Mouse (Mus musculus): Measurements from ENCODE around the gene Paqr5. TPM values are rescaled to one million over a fixed set of nuclear protein-coding genes. Genes with fewer than 3 reads are reported as not detected.

Gene Paqr5
- polyA plus RNA-seq, 1 experiment from 2014 or later, result 0.24 TPM

- H3K9ac ChIP-seq (replicated peaks), result no peak overlapping the region
- peaks cover 21% of the 10 kb centered on the region for H3K4me1 ChIP-seq
- peak overlapping the region; percentile 92; the same call in 1 of the 2 replicates for H3K4me3 ChIP-seq (replicated peaks)
- H3K4me2 ChIP-seq, result peak overlapping the region; percentile 85
- peaks cover 23% of the 10 kb centered on the region for H3K36me3 ChIP-seq
- H3K27me3 ChIP-seq (replicated peaks), result no peaks in the 10 kb centered on the region
- H3K27ac ChIP-seq (replicated peaks), result peak overlapping the region; percentile 91; the same call in 1 of the 2 replicates
- no peak for ATAC-seq (ENCODE audit: low FRiP score)
- WGBS, result 60% methylated on average over 4 of the region's 4 CpGs
- no peaks in the 10 kb centered on the region for H3K9me3 ChIP-seq (replicated peaks)
Observed at GRCm38 (mm10) chr9:61915393-61916005, 111.2 kb downstream of the Paqr5 start.

DNA sequence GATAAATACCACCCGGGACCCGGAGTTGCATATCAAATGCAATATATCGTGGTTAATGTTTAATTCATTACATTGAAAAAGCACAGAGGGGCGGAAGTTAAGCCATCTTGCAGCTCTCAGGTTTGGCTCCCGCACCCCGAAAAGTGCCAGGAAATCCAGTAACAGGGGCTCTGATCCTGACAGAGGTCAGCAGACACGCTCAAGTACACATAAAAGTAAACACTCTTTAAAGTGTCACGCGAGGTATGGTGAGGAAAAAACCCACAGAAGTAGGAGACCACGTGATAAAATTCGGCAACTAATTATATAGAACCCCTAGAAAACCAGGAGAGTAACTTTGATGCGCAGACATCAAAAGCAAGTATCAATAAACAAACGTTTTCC is 111.7 kb downstream of the Paqr5 start:
- peak overlapping the region; percentile 85 for H3K4me2 ChIP-seq
- peak; percentile 17; the same call in 1 of the 2 replicates for ATAC-seq (ENCODE audit: low FRiP score)

DNA sequence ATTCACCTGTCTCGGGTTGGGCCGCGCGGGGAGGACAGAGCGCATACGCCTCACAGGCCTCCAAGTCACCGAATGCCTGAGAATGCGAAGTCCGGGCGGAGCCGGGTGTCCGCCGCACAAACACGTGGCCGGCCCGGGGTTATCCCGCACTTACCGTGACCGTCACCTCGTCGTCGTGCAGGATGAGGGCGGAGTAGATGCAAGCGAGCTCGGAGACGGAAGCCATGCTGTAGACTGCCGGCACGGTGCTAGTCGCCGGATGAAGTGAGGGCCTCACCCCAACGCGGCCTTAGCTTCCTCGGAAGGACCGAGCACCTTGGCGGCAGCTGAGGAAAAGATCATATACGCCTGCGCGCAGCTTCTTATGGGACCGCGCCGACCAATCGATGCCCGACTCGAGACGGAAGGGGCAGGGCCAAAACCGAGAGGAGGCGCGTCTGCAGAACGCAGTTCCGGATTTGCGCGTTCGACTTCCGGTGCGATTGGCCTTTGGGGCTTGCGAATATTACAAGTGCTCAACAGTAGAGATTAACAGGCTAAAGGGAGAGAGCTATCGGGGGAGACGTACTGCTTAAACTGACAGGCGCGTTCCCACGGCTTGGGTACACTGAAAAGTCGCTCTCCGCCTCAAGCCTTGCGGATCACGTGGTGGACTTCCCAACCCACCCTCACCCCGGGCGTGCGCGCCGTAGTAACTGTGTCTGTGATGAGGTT is 112.3 kb downstream of the Paqr5 start, which contains the start of gene Rplp1:
Gene Rplp1, minus strand, starts transcription at position 340 of the 714 bp plus-strand sequence.
- Histone ChIP-seq H3K4me2 (peak within 1 kb of the TSS; percentile 85), H3K9ac (replicated peaks) (peak within 1 kb of the TSS; percentile 90), H3K4me1 (peaks cover 21% of the 10 kb centered on the region), H3K36me3 (peaks cover 23% of the 10 kb centered on the region), H3K27ac (replicated peaks) (peak within 1 kb of the TSS; percentile 91), H3K4me3 (replicated peaks) (peak within 1 kb of the TSS; percentile 92), H3K9me3 (replicated peaks) (no peaks in the 10 kb centered on the region), H3K27me3 (replicated peaks) (no peaks in the 10 kb centered on the region)
- peak; percentile 97 for ATAC-seq (ENCODE audit: low FRiP score)
- WGBS, result under 1% methylated on average over 70 of the region's 70 CpGs

More for the DNA sequence above, 111.7 kb downstream of the Paqr5 start:
- Histone ChIP-seq H3K4me3 (replicated peaks) (peak overlapping the region; percentile 92), H3K27me3 (replicated peaks) (no peaks in the 10 kb centered on the region), H3K36me3 (peaks cover 23% of the 10 kb centered on the region), H3K9ac (replicated peaks) (peak overlapping the region; percentile 60), H3K9me3 (replicated peaks) (no peaks in the 10 kb centered on the region), H3K27ac (replicated peaks) (peak overlapping the region; percentile 91), H3K4me1 (peaks cover 21% of the 10 kb centered on the region)
- WGBS, result 3% methylated on average over 13 of the region's 13 CpGs

DNA sequence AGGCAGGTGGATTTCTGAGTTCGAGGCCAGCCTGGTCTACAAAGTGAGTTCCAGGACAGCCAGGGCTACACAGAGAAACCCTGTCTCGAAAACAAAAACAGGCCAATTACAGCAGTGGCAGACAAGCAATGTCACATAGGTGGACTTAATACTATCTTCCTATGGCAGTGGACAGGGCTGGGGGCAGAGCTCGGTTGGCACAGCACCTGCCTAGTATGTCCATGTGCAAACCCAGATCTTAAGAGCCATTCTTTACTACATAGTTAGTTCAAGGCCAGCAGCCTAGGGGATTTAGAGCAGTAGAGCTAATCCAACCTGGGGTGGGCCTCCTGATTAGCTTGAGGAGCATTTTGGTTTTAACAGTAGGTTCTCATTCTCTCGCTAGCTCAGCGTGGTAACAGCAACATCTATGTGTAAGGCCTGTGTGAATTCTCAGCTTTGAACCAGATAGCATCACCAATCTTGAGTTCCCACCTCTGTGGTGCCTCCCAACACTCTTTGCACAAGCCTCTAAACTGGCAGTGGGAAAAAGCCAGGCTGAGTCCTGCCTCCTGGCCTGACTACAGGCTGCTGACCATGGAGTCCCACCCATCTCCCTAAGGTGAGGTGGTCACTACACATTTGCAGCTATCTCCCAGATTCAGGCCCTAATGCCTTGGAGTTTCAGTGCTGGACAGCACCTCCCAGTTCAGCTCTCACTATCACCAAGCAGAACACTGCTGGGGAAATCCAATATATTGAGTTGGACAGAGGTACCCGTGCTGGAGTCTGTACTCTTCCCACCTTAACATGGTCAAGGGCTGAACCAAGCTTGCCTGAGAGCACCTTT is 115.1 kb downstream of the Paqr5 start:
- no peaks in the 10 kb centered on the region for H3K27me3 ChIP-seq (replicated peaks)
- H3K9me3 ChIP-seq (replicated peaks), result no peaks in the 10 kb centered on the region
- peaks cover 21% of the 10 kb centered on the region for H3K4me1 ChIP-seq
- no peak overlapping the region for H3K4me3 ChIP-seq (replicated peaks)
- WGBS, result 57% methylated on average over 6 of the region's 6 CpGs
- no peak overlapping the region for H3K4me2 ChIP-seq
- peaks cover 23% of the 10 kb centered on the region for H3K36me3 ChIP-seq
- H3K27ac ChIP-seq (replicated peaks), result no peak overlapping the region
- H3K9ac ChIP-seq (replicated peaks), result no peak overlapping the region
- ATAC-seq (ENCODE audit: low FRiP score), result no peak

DNA sequence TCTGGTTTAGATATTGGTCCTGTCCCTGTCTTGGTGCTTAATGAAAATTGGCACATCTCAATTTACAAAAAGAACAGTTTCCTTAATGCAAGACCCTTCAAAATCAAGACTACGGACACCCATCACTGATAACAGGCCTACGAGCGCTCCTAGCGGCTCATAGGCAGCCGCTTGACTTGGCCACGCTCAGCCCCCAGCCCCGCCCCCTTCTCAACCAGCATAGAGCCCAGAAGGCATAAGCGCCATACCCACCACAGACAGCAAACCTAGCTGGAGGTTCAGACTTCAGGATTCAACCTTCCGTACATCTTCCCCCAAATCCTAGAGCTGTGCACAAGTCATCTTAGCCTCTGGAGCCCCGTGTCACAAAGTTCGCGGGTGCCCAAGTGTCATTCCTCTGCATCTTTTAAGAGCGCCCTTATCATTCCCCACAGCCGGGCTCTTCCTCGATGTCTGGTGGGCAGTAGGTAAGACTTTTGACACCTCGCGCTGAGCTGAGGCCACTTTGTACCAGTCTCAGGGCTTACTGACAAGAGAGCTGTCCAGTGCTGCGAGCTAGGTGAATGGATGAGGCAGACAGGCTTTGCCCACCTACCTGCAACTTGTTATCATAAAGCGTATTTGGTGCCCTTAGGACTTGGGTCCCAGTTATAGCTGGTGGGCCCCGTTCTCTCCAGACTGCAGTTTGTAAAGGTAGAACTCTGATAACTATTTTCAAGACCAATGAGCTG is 116.0 kb downstream of the Paqr5 start:
- Histone ChIP-seq H3K27ac (replicated peaks) (no peak overlapping the region), H3K9ac (replicated peaks) (no peak overlapping the region), H3K4me1 (peaks cover 21% of the 10 kb centered on the region), H3K36me3 (peaks cover 23% of the 10 kb centered on the region), H3K27me3 (replicated peaks) (no peaks in the 10 kb centered on the region), H3K9me3 (replicated peaks) (no peaks in the 10 kb centered on the region), H3K4me2 (no peak overlapping the region), H3K4me3 (replicated peaks) (no peak overlapping the region)
- ATAC-seq (ENCODE audit: low FRiP score), result no peak
- 44% methylated on average over 20 of the region's 20 CpGs for WGBS

DNA sequence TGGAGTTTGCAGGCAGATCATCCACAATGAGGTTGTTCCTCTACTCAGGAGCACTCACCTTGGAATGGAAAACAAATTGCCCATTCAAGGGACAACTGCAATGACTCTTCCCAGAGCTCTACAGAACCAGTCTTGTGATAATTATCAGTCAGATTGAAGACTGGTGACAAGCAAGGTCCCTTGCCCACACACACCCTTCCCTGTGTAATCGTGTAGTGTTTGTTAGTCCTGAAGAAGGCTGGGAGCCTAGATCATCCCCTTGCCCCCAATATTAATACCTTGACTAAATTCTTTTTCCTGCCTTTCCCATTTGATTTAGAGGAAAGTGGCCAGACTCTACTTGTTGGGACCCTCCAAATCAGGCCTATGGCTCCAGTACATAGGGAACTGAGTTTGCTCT is 117.0 kb downstream of the Paqr5 start:
- Histone ChIP-seq H3K9me3 (replicated peaks) (no peaks in the 10 kb centered on the region), H3K36me3 (peaks cover 23% of the 10 kb centered on the region), H3K4me1 (peaks cover 16% of the 10 kb centered on the region), H3K4me2 (no peak overlapping the region), H3K27me3 (replicated peaks) (no peaks in the 10 kb centered on the region), H3K9ac (replicated peaks) (no peak overlapping the region), H3K4me3 (replicated peaks) (no peak overlapping the region), H3K27ac (replicated peaks) (no peak overlapping the region)
- no peak for ATAC-seq (ENCODE audit: low FRiP score)
- 85% methylated on average over 1 of the region's 1 CpGs for WGBS

DNA sequence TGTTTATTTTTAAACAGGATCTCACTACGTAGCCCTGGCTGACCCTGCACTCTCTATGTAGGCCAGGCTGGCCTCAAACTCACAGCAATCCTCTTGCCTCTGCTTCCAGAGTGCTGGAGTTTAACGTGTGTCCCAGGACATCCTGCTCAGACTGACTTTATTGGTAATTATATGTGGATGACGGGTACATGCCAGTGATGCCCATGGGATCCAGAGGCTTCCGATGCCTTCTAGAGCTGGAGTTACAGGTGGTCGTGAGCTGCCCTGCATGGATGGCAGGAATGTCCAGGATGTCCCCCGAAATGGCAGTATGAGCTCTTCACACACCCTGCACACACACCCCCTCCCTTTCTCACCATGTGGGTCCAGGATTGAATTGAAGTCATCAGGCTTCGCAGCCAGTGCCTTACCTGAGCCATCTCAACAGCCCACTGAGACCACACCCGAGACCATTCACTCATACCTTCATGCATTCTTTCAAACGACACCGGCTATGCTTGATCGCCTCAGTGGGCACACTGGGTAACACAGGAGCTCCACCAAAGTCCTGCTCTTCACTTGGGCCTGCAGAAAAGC is 117.7 kb downstream of the Paqr5 start:
- Histone ChIP-seq H3K4me1 (peaks cover 16% of the 10 kb centered on the region), H3K9me3 (replicated peaks) (no peaks in the 10 kb centered on the region), H3K4me2 (no peak overlapping the region), H3K9ac (replicated peaks) (no peak overlapping the region), H3K27me3 (replicated peaks) (no peaks in the 10 kb centered on the region), H3K27ac (replicated peaks) (no peak overlapping the region), H3K4me3 (replicated peaks) (no peak overlapping the region), H3K36me3 (peaks cover 23% of the 10 kb centered on the region)
- ATAC-seq (ENCODE audit: low FRiP score), result no peak
- 88% methylated on average over 11 of the region's 11 CpGs for WGBS

DNA sequence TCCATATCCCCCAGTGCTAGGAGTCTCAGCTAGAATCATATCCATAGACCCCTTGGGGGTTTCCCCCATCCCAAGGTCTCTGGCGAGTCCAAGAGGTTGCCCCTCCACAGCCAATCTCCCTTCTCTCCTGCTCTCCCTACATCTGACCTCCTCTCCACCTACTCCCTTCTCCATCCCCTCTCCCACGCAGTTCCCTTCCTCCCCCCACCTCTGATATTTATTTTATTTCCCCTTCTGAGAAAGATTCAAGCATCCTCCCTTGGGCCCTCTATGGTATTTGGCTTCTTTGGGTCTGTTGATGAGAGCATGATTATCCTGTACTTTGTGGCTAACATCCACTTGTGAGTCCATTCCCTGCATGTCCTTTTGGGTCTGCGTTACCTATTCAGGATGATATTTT is 118.3 kb downstream of the Paqr5 start:
- peaks cover 10% of the 10 kb centered on the region for H3K4me1 ChIP-seq
- H3K4me2 ChIP-seq, result no peak overlapping the region
- peaks cover 23% of the 10 kb centered on the region for H3K36me3 ChIP-seq
- ATAC-seq (ENCODE audit: low FRiP score), result no peak
- no peaks in the 10 kb centered on the region for H3K9me3 ChIP-seq (replicated peaks)
- WGBS, result 95% methylated on average over 3 of the region's 3 CpGs
- no peak overlapping the region for H3K9ac ChIP-seq (replicated peaks)
- no peaks in the 10 kb centered on the region for H3K27me3 ChIP-seq (replicated peaks)
- no peak overlapping the region for H3K27ac ChIP-seq (replicated peaks)
- H3K4me3 ChIP-seq (replicated peaks), result no peak overlapping the region

- H3K4me3 ChIP-seq (replicated peaks), result no peak overlapping the region
- no peak overlapping the region for H3K9ac ChIP-seq (replicated peaks)
- H3K4me1 ChIP-seq, result peaks cover 6% of the 10 kb centered on the region
- H3K36me3 ChIP-seq, result peaks cover 21% of the 10 kb centered on the region
- no peak overlapping the region for H3K27ac ChIP-seq (replicated peaks)
- no peak for ATAC-seq (ENCODE audit: low FRiP score)
- H3K9me3 ChIP-seq (replicated peaks), result no peaks in the 10 kb centered on the region
- H3K27me3 ChIP-seq (replicated peaks), result no peaks in the 10 kb centered on the region
- no peak overlapping the region for H3K4me2 ChIP-seq
- 91% methylated on average over 4 of the region's 4 CpGs for WGBS
Observed at GRCm38 (mm10) chr9:61907621-61908295, 118.9 kb downstream of the Paqr5 start.

GRCm38 (mm10) chr9:61906912-61907311 is 119.7 kb downstream of the Paqr5 start:
- Histone ChIP-seq H3K9me3 (replicated peaks) (no peaks in the 10 kb centered on the region), H3K27ac (replicated peaks) (no peak overlapping the region), H3K27me3 (replicated peaks) (no peaks in the 10 kb centered on the region), H3K9ac (replicated peaks) (no peak overlapping the region), H3K4me2 (no peak overlapping the region), H3K4me3 (replicated peaks) (no peak overlapping the region), H3K36me3 (peaks cover 13% of the 10 kb centered on the region), H3K4me1 (peaks cover 10% of the 10 kb centered on the region)
- WGBS, result 70% methylated on average over 10 of the region's 10 CpGs
- no peak for ATAC-seq (ENCODE audit: low FRiP score)
